Mouse (Mus musculus): ENCODE data around the gene Nrp2. TPM values are rescaled to one million over a fixed set of nuclear protein-coding genes. Genes with fewer than 3 reads are reported as not detected.

The Nrp2 gene
- polyA plus RNA-seq, 1 experiment from 2014 or later, result 23.4 TPM

DNA sequence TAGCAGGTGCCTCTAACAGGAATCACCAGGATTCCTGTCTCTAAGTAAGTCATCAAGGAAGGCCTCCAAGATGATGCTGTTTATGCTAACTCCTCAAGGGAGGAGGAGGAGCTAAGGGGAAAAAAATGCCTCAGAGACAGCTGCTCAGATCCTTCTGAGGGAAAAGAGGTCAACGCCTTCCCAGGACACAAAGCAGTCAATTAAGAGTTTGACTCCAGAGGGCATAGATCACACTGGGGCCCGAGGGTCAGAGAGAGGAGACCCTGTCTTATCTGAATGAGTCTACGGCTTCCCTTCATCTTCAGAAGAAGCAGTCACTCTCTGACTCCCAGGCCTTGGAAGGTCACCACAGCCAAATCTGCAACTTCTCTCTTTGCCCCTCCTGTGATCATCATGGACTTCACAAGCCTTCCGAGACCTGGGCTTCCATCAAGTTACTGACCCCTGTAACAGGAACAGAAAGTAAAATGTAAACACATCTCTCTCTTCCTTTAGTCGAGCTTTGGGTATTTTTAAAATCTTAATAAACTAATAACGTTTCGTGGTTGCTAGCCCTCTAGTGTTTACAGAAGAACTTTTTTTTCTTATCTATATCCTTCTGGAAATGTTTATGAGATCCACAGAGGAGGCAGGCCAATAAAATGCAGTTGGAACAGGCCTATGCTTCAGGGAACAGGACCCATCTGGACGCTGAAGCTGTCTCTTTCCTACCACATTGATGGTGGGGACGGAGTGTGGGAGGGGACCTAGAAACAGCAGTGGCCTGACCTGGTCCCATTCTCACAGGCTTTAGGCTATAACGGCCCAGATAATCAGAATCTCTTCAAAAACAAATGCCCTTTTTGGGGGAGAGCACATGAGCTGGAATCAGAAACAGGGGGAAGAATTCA, 118.7 kb downstream of the Nrp2 start:
- 53% methylated on average over 10 of the region's 10 CpGs for WGBS
- no peaks in the 10 kb centered on the region for H3K27me3 ChIP-seq (ENCODE audit: control insufficient read depth, insufficient read depth, low read depth, low read length)
- no peaks in the 10 kb centered on the region for H3K36me3 ChIP-seq (ENCODE audit: control insufficient read depth, insufficient read depth, low read length)

GRCm38 (mm10) chr1:62823549-62824195, 120.6 kb downstream of the Nrp2 start:
- no peak overlapping the region for H3K9ac ChIP-seq (ENCODE audit: low read depth, low read length)
- no peak overlapping the region for H3K27ac ChIP-seq (ENCODE audit: low read length)
- H3K4me3 ChIP-seq (ENCODE audit: low read depth, low read length), result no peak overlapping the region
- H3K36me3 ChIP-seq (ENCODE audit: control insufficient read depth, insufficient read depth, low read length), result no peaks in the 10 kb centered on the region
- H3K4me1 ChIP-seq (ENCODE audit: control insufficient read depth, insufficient read depth, low read length), result 0 out of 2 replicates have a peak, but pooled peaks cover 4% of the 10 kb centered on the region
- no peak for ATAC-seq
- WGBS, result 78% methylated on average over 6 of the region's 6 CpGs
- H3K9me3 ChIP-seq (replicated peaks; ENCODE audit: control insufficient read depth, low read length, poor library complexity, severe bottlenecking), result no peaks in the 10 kb centered on the region
- no peak overlapping the region for H3K4me2 ChIP-seq (ENCODE audit: low read length)
- no peaks in the 10 kb centered on the region for H3K27me3 ChIP-seq (ENCODE audit: control insufficient read depth, insufficient read depth, low read depth, low read length)

More for the DNA sequence above, 118.7 kb downstream of the Nrp2 start:
- Histone ChIP-seq H3K4me3 (ENCODE audit: low read depth, low read length) (no peak overlapping the region), H3K9me3 (replicated peaks; ENCODE audit: control insufficient read depth, low read length, poor library complexity, severe bottlenecking) (no peaks in the 10 kb centered on the region), H3K4me1 (ENCODE audit: control insufficient read depth, insufficient read depth, low read length) (no peaks in the 10 kb centered on the region), H3K9ac (ENCODE audit: low read depth, low read length) (no peak overlapping the region), H3K4me2 (ENCODE audit: low read length) (no peak overlapping the region), H3K27ac (ENCODE audit: low read length) (no peak overlapping the region)
- no peak for ATAC-seq

DNA sequence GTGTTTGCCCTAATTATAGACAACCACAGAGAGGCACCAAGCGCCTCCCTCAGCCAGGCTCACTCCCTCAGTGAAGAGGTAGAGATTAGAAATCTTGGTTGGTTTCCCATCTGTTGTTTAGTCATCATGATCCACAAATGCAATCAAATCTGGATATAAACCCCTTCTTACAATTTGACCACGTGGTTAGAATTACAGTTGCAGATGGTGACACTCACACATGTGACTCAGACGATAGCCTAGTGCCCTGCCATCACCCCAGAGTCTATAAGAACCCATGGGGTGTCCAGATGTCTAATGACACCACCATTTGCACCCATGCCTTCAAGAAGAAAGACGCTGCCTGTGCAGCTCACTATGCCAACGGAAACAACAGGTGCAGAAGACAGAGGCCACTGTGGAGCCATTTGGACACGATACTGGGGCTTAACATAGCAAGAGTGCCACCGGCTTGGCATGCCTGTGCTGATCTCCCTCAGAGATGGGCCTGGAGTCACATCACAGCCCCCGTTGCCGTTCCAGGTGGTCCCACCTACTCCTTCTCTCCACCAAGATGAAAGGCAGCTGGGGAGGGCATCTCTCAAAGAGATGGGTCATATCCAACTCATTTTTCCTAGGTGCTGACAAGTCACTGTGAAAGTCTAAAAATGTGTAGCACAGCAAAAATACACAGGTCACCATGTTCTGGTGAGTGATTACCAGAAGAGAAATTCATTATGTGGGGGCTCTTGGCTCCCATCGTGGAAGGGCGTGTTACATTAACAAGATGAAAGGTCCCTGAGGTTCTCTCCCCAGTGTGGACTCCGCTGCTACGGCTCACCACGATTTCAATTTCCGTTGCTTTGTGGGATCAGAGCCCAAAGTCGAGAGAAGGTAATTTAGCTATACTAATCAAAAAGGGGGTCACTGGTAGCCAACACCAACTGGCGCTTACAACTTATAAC, 123.0 kb downstream of the Nrp2 start:
- Histone ChIP-seq H3K4me3 (ENCODE audit: low read depth, low read length) (no peak overlapping the region), H3K36me3 (ENCODE audit: control insufficient read depth, insufficient read depth, low read length) (no peaks in the 10 kb centered on the region), H3K27me3 (ENCODE audit: control insufficient read depth, insufficient read depth, low read depth, low read length) (no peaks in the 10 kb centered on the region), H3K4me2 (ENCODE audit: low read length) (no peak overlapping the region), H3K27ac (ENCODE audit: low read length) (no peak overlapping the region), H3K4me1 (ENCODE audit: control insufficient read depth, insufficient read depth, low read length) (0 out of 2 replicates have a peak, but pooled peaks cover 4% of the 10 kb centered on the region), H3K9ac (ENCODE audit: low read depth, low read length) (no peak overlapping the region), H3K9me3 (replicated peaks; ENCODE audit: control insufficient read depth, low read length, poor library complexity, severe bottlenecking) (no peaks in the 10 kb centered on the region)
- no peak for ATAC-seq
- WGBS, result 88% methylated on average over 17 of the region's 17 CpGs

DNA sequence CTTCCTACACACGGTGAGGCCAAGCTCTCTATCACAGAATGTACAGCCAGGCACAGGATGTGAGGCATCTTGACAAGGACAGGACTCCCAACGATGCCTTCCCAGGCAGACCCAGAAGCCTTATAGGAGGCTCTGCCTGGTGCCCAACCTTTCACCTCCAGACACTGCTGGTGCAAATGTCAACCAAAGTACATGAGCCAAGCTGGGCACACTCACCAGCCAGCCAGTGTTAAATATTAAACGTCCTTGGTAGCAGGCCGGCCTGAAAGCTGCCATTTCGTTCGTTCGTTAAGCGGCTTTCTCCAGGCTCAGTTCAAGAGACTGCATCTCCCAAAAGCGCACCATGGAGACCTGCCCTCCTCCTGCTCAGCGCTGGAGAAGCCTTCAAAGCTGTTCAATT, 124.2 kb downstream of the Nrp2 start:
- WGBS, result 63% methylated on average over 10 of the region's 10 CpGs
- Histone ChIP-seq H3K4me2 (ENCODE audit: low read length) (no peak overlapping the region), H3K27ac (ENCODE audit: low read length) (no peak overlapping the region), H3K36me3 (ENCODE audit: control insufficient read depth, insufficient read depth, low read length) (no peaks in the 10 kb centered on the region), H3K9me3 (replicated peaks; ENCODE audit: control insufficient read depth, low read length, poor library complexity, severe bottlenecking) (no peaks in the 10 kb centered on the region), H3K27me3 (ENCODE audit: control insufficient read depth, insufficient read depth, low read depth, low read length) (no peaks in the 10 kb centered on the region), H3K4me3 (ENCODE audit: low read depth, low read length) (no peak overlapping the region), H3K9ac (ENCODE audit: low read depth, low read length) (no peak overlapping the region), H3K4me1 (ENCODE audit: control insufficient read depth, insufficient read depth, low read length) (0 out of 2 replicates have a peak, but pooled peaks cover 4% of the 10 kb centered on the region)
- ATAC-seq, result no peak

DNA sequence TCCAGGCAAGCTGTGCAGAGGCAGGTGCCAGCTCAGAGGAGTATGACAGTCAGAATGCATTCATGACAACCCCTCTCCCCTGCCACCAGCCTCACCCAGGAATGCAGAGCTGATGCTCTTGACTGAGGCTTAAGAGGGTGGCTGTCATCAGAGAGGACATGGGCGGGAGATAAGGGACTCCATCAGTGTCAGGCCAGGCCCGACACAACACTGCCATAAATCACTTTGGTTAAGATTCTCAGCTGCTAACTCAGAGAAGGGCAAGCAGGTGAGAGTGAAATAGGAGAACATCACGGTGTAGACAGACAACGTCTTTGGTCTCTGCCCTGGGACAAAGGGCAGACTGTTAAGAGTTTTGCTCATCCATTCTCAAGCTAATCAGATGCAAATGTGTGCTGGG, 125.1 kb downstream of the Nrp2 start:
- Histone ChIP-seq H3K4me2 (ENCODE audit: low read length) (no peak overlapping the region), H3K36me3 (ENCODE audit: control insufficient read depth, insufficient read depth, low read length) (no peaks in the 10 kb centered on the region), H3K27ac (ENCODE audit: low read length) (no peak overlapping the region), H3K9me3 (replicated peaks; ENCODE audit: control insufficient read depth, low read length, poor library complexity, severe bottlenecking) (no peaks in the 10 kb centered on the region), H3K27me3 (ENCODE audit: control insufficient read depth, insufficient read depth, low read depth, low read length) (no peaks in the 10 kb centered on the region), H3K4me3 (ENCODE audit: low read depth, low read length) (no peak overlapping the region), H3K9ac (ENCODE audit: low read depth, low read length) (no peak overlapping the region), H3K4me1 (ENCODE audit: control insufficient read depth, insufficient read depth, low read length) (0 out of 2 replicates have a peak, but pooled peaks cover 4% of the 10 kb centered on the region)
- 71% methylated on average over 4 of the region's 4 CpGs for WGBS
- ATAC-seq, result no peak

GRCm38 (mm10) chr1:62829690-62830417, 126.8 kb downstream of the Nrp2 start:
- H3K27ac ChIP-seq (ENCODE audit: low read length), result no peak overlapping the region
- H3K9ac ChIP-seq (ENCODE audit: low read depth, low read length), result no peak overlapping the region
- no peaks in the 10 kb centered on the region for H3K36me3 ChIP-seq (ENCODE audit: control insufficient read depth, insufficient read depth, low read length)
- H3K9me3 ChIP-seq (replicated peaks; ENCODE audit: control insufficient read depth, low read length, poor library complexity, severe bottlenecking), result no peaks in the 10 kb centered on the region
- 0 out of 2 replicates have a peak, but pooled peaks cover 4% of the 10 kb centered on the region for H3K4me1 ChIP-seq (ENCODE audit: control insufficient read depth, insufficient read depth, low read length)
- H3K4me2 ChIP-seq (ENCODE audit: low read length), result no peak overlapping the region
- ATAC-seq, result no peak
- no peaks in the 10 kb centered on the region for H3K27me3 ChIP-seq (ENCODE audit: control insufficient read depth, insufficient read depth, low read depth, low read length)
- H3K4me3 ChIP-seq (ENCODE audit: low read depth, low read length), result no peak overlapping the region
- WGBS, result 83% methylated on average over 4 of the region's 4 CpGs

DNA sequence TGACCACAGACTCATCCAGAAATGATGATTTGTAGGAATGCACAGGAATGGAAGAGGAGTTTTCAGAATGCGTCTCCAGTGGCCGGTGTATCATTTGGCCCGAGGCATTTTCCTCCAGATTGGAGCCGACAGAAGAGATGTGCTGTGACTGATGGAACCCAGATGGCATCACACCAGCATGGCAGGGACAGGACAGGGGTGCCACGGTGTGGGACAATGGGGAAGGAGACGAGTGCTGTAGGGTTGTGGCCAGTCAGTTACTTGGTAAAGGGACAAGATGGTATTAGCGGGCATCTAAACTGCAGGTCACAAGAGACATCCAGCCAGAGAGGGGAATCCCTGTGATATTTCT, 127.3 kb downstream of the Nrp2 start:
- no peak for ATAC-seq

DNA sequence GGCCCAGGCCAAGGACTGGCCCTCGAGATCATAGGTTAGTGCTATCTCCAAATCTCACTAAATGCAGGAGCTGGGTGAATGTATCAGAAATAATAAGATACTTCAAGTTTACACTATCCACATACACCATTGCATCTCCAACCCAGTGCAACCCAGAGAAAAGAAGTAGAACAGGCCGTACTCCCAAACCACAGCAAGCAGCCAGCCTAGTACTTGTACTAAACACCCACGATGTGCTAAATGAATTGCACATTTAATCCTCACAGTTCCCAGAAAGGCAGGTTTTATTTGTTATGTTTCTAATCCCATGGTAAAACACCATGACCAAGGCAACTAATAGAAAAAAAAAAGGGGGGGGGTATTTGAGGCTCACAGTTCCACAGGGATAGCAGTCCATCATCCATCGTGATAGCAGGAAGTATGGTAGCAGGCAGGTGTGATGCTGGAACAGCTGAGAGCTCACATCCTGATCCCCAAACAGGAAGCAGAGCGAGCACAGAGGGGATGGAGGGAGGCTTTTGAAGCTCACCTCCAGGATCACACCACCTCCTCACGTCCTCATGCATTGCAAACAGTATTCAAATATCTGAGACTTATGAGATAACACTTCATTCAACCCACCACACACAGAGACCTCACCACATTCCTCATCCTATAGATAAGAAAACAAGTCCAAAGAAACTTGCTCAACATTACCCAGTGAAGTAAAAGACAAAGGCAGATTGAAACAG, 128.8 kb downstream of the Nrp2 start:
- no peaks in the 10 kb centered on the region for H3K36me3 ChIP-seq (ENCODE audit: control insufficient read depth, insufficient read depth, low read length)
- H3K4me3 ChIP-seq (ENCODE audit: low read depth, low read length), result no peak overlapping the region
- H3K9ac ChIP-seq (ENCODE audit: low read depth, low read length), result no peak overlapping the region
- H3K4me2 ChIP-seq (ENCODE audit: low read length), result no peak overlapping the region
- no peak overlapping the region for H3K27ac ChIP-seq (ENCODE audit: low read length)
- 0 out of 2 replicates have a peak, but pooled peaks cover 4% of the 10 kb centered on the region for H3K4me1 ChIP-seq (ENCODE audit: control insufficient read depth, insufficient read depth, low read length)
- no peaks in the 10 kb centered on the region for H3K9me3 ChIP-seq (replicated peaks; ENCODE audit: control insufficient read depth, low read length, poor library complexity, severe bottlenecking)
- no peak for ATAC-seq
- no peaks in the 10 kb centered on the region for H3K27me3 ChIP-seq (ENCODE audit: control insufficient read depth, insufficient read depth, low read depth, low read length)
- 68% methylated on average over 6 of the region's 6 CpGs for WGBS

More for the DNA sequence above, 127.3 kb downstream of the Nrp2 start:
- H3K36me3 ChIP-seq (ENCODE audit: control insufficient read depth, insufficient read depth, low read length), result no peaks in the 10 kb centered on the region
- no peak overlapping the region for H3K9ac ChIP-seq (ENCODE audit: low read depth, low read length)
- H3K27ac ChIP-seq (ENCODE audit: low read length), result no peak overlapping the region
- no peaks in the 10 kb centered on the region for H3K9me3 ChIP-seq (replicated peaks; ENCODE audit: control insufficient read depth, low read length, poor library complexity, severe bottlenecking)
- H3K4me2 ChIP-seq (ENCODE audit: low read length), result no peak overlapping the region
- no peak overlapping the region for H3K4me3 ChIP-seq (ENCODE audit: low read depth, low read length)
- no peaks in the 10 kb centered on the region for H3K27me3 ChIP-seq (ENCODE audit: control insufficient read depth, insufficient read depth, low read depth, low read length)
- H3K4me1 ChIP-seq (ENCODE audit: control insufficient read depth, insufficient read depth, low read length), result 0 out of 2 replicates have a peak, but pooled peaks cover 4% of the 10 kb centered on the region
- WGBS, result 78% methylated on average over 7 of the region's 7 CpGs

Measured in midbrain, embryonic 16.5 days (tissue).